Mouse (Mus musculus) E14TG2a.4 (cell line): Measurements from ENCODE around the gene Napa.

Source experiments
- CTCF ChIP-seq: conservative IDR thresholded peaks from 2 replicates; pipeline ENCODE4 v1.5.1; 2014; ENCODE audit warnings: low read length
- NANOG ChIP-seq: IDR thresholded peaks from 2 replicates; pipeline ENCODE4 v1.6.1; 2014; ENCODE audit warnings: borderline replicate concordance, low read length, mixed read lengths
- POU5F1 ChIP-seq: IDR thresholded peaks from 2 replicates; pipeline ENCODE4 v1.6.1; 2014; ENCODE audit warnings: low read length, borderline replicate concordance

- TF ChIP-seq CTCF, result no peak
- no peak for TF ChIP-seq POU5F1
- TF ChIP-seq NANOG, result no peak
Measured at GRCm38 (mm10) chr7:16071906-16072305, 26.4 kb upstream of the Napa start.
